Mouse (Mus musculus) myocyte (in vitro differentiated cells): ENCODE data around the gene Plce1.

ENCODE experiments used
- E2F4 ChIP-seq: IDR thresholded peaks from one replicate; pipeline ENCODE4 v1.6.1; 2011; ENCODE audit warnings: mild to moderate bottlenecking, control low read depth, moderate library complexity; ENCODE audit not compliant: insufficient read depth
- MAX ChIP-seq: IDR thresholded peaks from one replicate; pipeline ENCODE4 v1.6.1; 2011; ENCODE audit warnings: low read depth, mild to moderate bottlenecking, control low read depth
- MYOD1 ChIP-seq, 3 experiments: IDR thresholded peaks; one replicate each; pipeline ENCODE4 v1.6.1; 2011; ENCODE audit warnings: control low read depth in 2 of 3, low read depth in 2 of 3, mild to moderate bottlenecking in 2 of 3, moderate library complexity in 1 of 3; ENCODE audit not compliant: insufficient read length in 2 of 3, control insufficient read depth in 1 of 3
- MYOG ChIP-seq, 3 experiments: IDR thresholded peaks; one replicate each; pipeline ENCODE4 v1.6.1; 2011; ENCODE audit warnings: control low read depth in 2 of 3, low read depth in 2 of 3, mild to moderate bottlenecking in 2 of 3; ENCODE audit not compliant: insufficient read length in 2 of 3, control insufficient read depth in 1 of 3, insufficient read depth in 1 of 3
- POLR2A ChIP-seq: IDR thresholded peaks from one replicate; pipeline ENCODE4 v1.6.1; 2011; ENCODE audit warnings: low read depth, mild to moderate bottlenecking, control low read depth, moderate library complexity; ENCODE audit not compliant: insufficient read length
- POLR2AphosphoS2 ChIP-seq: IDR thresholded peaks from one replicate; pipeline ENCODE4 v1.6.1; 2011; ENCODE audit warnings: low read depth, control low read depth; ENCODE audit not compliant: insufficient read length
- REST ChIP-seq: IDR thresholded peaks from one replicate; pipeline ENCODE4 v1.6.1; 2011; ENCODE audit warnings: mild to moderate bottlenecking, control low read depth, moderate library complexity; ENCODE audit not compliant: insufficient read depth, insufficient read length
- SRF ChIP-seq: IDR thresholded peaks from one replicate; pipeline ENCODE4 v1.6.1; 2011; ENCODE audit warnings: low read depth; ENCODE audit not compliant: control insufficient read depth, insufficient read length
- TCF12 ChIP-seq: IDR thresholded peaks from one replicate; pipeline ENCODE4 v1.6.1; 2011; ENCODE audit warnings: mild to moderate bottlenecking, control low read depth; ENCODE audit not compliant: poor library complexity, insufficient read depth, severe bottlenecking
- USF1 ChIP-seq: IDR thresholded peaks from one replicate; pipeline ENCODE4 v1.6.1; 2011; ENCODE audit warnings: low read depth, mild to moderate bottlenecking, control low read depth, moderate library complexity

DNA sequence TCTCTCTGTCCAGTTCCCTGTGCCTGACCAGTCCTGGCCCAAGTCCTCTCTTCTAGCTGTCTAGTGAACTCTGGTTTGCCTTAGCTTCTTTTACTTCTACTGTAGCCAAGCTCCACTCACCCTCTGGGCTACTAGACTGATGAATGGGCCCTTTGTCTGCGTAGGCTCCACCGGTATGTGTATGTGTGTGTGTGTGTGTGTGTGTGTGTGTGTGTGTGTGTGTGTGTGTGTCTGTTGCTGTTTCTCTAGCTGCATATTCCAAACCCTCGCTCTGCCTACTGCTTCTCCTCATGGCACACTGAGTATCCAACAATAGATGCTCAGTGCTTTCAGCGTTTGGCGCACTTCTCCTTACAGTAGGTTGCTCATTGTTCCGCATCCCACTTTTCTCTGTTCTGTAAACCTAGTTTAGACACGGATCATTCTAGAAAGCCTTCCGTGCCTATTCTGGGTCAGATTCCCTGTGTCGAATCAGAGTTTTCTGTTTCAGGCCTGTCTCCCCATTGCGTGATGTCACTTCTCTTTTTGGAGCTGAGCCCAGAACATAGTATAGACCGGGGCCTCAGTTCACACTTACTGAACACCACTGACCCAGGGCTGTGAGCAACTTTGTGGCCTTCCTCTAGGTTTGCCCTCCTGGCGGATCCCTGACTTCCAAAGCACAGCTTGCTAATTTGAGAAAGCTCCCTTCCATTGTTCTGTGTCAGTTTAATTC lies 26.5 kb downstream of the Plce1 start:
- TF ChIP-seq MYOD1 (IDR thresholded peaks at IDR 0.05; ENCODE audit: control insufficient read depth in 1 of 3, insufficient read length in 2 of 3, low read depth in 2 of 3) = no peak
- no peak for TF ChIP-seq POLR2A
- TF ChIP-seq MAX = no peak
- TF ChIP-seq USF1 = no peak
- no peak for TF ChIP-seq MYOG (IDR thresholded peaks at IDR 0.05; ENCODE audit: control insufficient read depth in 1 of 3, insufficient read depth in 1 of 3, insufficient read length in 2 of 3, low read depth in 2 of 3)
- no peak for TF ChIP-seq TCF12
- TF ChIP-seq SRF = no peak
- TF ChIP-seq POLR2AphosphoS2 = no peak
- TF ChIP-seq REST = no peak
- TF ChIP-seq E2F4 = no peak
